Mouse (Mus musculus) heart, adult 2 months (tissue): ENCODE measurements around the gene BC034090. TPM values are rescaled to one million over a fixed set of nuclear protein-coding genes. Genes with fewer than 3 reads are reported as not detected.

Experiments used
- DNase-seq, 2 experiments: peaks; one replicate each; pipeline ENCODE4 v3.0.0; 2021
- H3K27ac ChIP-seq: fragments of 200-600 bp; 2 replicates; pipeline ENCODE4 v1.8.1; 2022
- H3K27me3 ChIP-seq: fragments of 200-500 bp; 2 replicates; pipeline ENCODE4 v1.6.1; 2012; ENCODE audit warnings: mild to moderate bottlenecking, low read length, inconsistent platforms, mixed read lengths; ENCODE audit not compliant: control insufficient read depth, insufficient read depth
- H3K36me3 ChIP-seq: fragments of 200-500 bp; 2 replicates; pipeline ENCODE4 v1.6.1; 2012; ENCODE audit warnings: low read length, inconsistent platforms; ENCODE audit not compliant: control insufficient read depth, insufficient read depth
- H3K4me1 ChIP-seq: fragments of 200-500 bp; 2 replicates; pipeline ENCODE4 v1.6.1; 2011; ENCODE audit warnings: low read length; ENCODE audit not compliant: control insufficient read depth, insufficient read depth
- H3K4me3 ChIP-seq: fragments of 200-600 bp; 2 replicates; pipeline ENCODE4 v1.8.1; 2022
- H3K79me2 ChIP-seq: fragments of 200-500 bp; replicated peaks from 2 replicates; pipeline ENCODE4 v1.6.1; 2012; ENCODE audit warnings: mild to moderate bottlenecking, inconsistent platforms, low read length, moderate library complexity, mixed read lengths; ENCODE audit not compliant: control insufficient read depth, insufficient read depth
- H3K9ac ChIP-seq: fragments of 200-500 bp; 2 replicates; pipeline ENCODE4 v1.6.1; 2012; ENCODE audit warnings: low read depth, mild to moderate bottlenecking, control low read depth, inconsistent platforms, low read length, mixed read lengths
- CTCF ChIP-seq: fragments of 200-600 bp; IDR thresholded peaks from 2 replicates; pipeline ENCODE4 v1.8.1; 2022; ENCODE audit warnings: antibody characterized with exemption, mild to moderate bottlenecking, moderate library complexity
- EP300 ChIP-seq: fragments of 200-500 bp; IDR thresholded peaks from 2 replicates; pipeline ENCODE4 v1.6.1; 2011; ENCODE audit warnings: low read depth, low read length, control low read depth; ENCODE audit not compliant: insufficient read depth
- POLR2A ChIP-seq: fragments of 200-500 bp; IDR thresholded peaks from 2 replicates; pipeline ENCODE4 v1.6.1; 2011; ENCODE audit warnings: mild to moderate bottlenecking, low read depth, low read length, control low read depth; ENCODE audit not compliant: insufficient read depth
- whole genome bisulfite sequencing: fragments of 180-500 bp; shearing (Covaris S2); methylation state at CpG from one replicate; pipeline ENCODE4 v1.1.7; 2018; 5-methylcytosine and 5-hydroxymethylcytosine counted together
- intact Hi-C: fragments of 180-260 bp; cut with DNase I; formaldehyde crosslinking; loops from one replicate; pipeline ENCODE4 v1.15.1; 2025
- polyA plus RNA-seq: library from polyadenylated mRNA; depleted of rRNA; stranded (reverse); fragments of >200 nt; gene quantifications from 2 replicates; pipeline ENCODE4 v1.2.3, GENCODE M21; 2012
- total RNA-seq, 2 experiments: library from RNA; stranded (reverse); gene quantifications; 2 replicates each; pipeline ENCODE4 v1.2.3; 2021

The BC034090 gene
- total and polyA plus RNA-seq, 3 experiments: 31.8 to 37.5 (median 37.2) TPM

DNA sequence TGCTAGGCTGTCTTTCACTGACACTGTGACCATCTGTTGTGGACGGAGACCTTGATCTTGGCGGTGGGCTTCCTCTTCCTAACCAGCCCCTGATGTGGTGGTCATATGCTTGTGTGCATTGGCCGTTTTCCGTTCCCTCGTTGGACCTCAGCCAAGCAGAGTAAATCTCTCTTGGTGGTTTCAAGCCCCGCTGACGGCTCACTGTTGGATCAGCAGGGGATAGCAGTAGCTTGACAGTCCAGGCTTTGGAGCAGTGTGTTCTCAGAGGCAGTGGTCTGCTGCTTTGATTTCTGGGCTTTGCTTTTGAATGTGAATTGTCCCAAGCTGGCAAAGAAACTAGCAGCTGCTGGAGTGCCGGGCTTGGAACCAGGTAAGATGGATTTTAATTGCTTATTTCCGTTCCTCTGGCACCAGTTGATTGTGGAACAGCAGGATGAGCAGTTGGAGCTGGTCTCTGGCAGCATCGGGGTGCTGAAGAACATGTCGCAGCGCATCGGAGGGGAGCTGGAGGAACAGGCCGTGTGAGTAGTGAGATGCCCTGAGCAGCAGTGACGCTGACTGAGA lies 51.4 kb downstream of the BC034090 start:
- Histone ChIP-seq H3K79me2 (no peaks in the 10 kb centered on the region), H3K4me1 (no peaks in the 10 kb centered on the region), H3K4me3 (no peak overlapping the region), H3K27ac (no peak overlapping the region), H3K27me3 (no peaks in the 10 kb centered on the region), H3K9ac (no peak overlapping the region), H3K36me3 (no peaks in the 10 kb centered on the region)
- intact Hi-C loops: no loop called here
- WGBS: 70% methylated on average over 15 of the region's 15 CpGs
- DNase-seq: no peak
- TF ChIP-seq CTCF (no peak), EP300 (no peak), POLR2A (no peak)

DNA sequence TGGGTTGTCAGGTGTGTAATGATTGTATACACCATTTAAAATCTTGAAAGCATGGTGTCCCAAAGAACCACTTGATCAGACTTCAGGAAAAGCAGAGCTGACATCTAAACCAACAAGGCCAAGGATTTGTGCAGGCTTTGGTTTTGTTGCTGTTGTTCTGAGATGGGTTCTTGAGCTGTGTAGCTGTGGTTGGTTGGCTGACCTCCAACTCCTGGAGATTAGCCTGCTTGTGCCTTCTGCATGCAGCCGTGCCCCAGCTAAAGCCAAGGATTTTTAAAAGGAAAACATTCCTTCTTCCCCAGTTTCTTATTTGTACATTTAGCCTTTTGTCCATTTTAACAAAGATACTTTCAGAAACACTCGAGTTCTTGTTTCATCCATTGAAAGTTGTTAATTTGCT lies 52.6 kb downstream of the BC034090 start:
- Histone ChIP-seq H3K36me3 (no peaks in the 10 kb centered on the region; the same call in 1 of the 2 replicates), H3K27ac (no peak overlapping the region), H3K4me3 (no peak overlapping the region), H3K9ac (no peak overlapping the region), H3K27me3 (no peaks in the 10 kb centered on the region), H3K4me1 (no peaks in the 10 kb centered on the region), H3K79me2 (no peaks in the 10 kb centered on the region)
- TF ChIP-seq POLR2A (no peak), EP300 (no peak), CTCF (no peak)
- DNase-seq: no peak
- intact Hi-C loops: no loop called here
- 55% methylated on average over 2 of the region's 2 CpGs for WGBS

DNA sequence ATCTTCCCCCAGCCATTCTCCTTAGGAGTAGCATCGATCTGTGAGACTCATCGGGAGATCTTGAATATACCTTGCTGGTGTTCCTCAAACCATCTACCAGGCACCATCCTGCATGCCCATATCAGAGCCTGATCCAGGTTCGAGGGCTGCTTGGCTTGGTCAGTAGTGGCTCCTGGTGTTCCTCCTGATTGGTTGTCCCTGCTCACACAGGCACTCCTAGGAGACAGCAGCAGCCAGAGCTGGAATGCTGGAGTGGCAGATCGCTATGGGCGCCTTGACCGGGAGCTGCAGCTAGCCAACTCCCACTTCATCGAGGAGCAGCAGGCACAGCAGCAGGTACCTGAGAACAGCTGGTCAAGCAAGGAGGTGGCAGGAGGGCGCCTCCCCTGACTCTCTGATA lies 53.0 kb downstream of the BC034090 start:
- Histone ChIP-seq H3K36me3 (no peaks in the 10 kb centered on the region; the same call in 1 of the 2 replicates), H3K4me1 (no peaks in the 10 kb centered on the region)

DNA sequence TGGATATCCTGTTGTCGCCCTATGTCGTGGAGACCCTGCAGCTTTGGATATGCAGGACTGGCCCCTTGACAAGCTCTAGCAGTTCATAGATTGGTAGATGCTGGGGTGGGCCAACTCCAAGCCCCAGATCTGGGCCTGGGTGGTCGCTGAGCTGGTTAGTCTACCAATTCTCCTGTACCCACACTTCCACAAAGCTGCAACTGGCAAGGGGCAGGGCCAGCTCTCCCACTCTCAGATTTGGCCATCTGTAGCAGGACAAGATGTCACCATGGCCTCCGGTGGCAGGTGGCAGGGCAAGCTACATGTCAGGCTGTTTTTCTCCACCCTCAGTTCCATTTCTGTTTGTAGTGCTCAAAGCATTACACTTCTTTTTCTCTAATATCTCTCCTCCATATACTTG lies 55.6 kb downstream of the BC034090 start:
- TF ChIP-seq EP300 (no peak), POLR2A (no peak), CTCF (no peak)
- Histone ChIP-seq H3K27me3 (no peaks in the 10 kb centered on the region), H3K36me3 (no peaks in the 10 kb centered on the region; the same call in 1 of the 2 replicates), H3K79me2 (no peaks in the 10 kb centered on the region), H3K27ac (no peak overlapping the region), H3K4me1 (no peaks in the 10 kb centered on the region), H3K9ac (no peak overlapping the region), H3K4me3 (no peak overlapping the region)
- DNase-seq: no peak
- intact Hi-C loops: no loop called here
- 84% methylated on average over 4 of the region's 4 CpGs for WGBS

More for the DNA sequence above, 53.0 kb downstream of the BC034090 start:
- Histone ChIP-seq H3K9ac (no peak overlapping the region), H3K27ac (no peak overlapping the region), H3K27me3 (no peaks in the 10 kb centered on the region), H3K79me2 (no peaks in the 10 kb centered on the region), H3K4me3 (no peak overlapping the region)
- WGBS: 82% methylated on average over 8 of the region's 8 CpGs
- TF ChIP-seq POLR2A (no peak), CTCF (no peak), EP300 (no peak)
- no peak for DNase-seq
- intact Hi-C loops: no loop called here

DNA sequence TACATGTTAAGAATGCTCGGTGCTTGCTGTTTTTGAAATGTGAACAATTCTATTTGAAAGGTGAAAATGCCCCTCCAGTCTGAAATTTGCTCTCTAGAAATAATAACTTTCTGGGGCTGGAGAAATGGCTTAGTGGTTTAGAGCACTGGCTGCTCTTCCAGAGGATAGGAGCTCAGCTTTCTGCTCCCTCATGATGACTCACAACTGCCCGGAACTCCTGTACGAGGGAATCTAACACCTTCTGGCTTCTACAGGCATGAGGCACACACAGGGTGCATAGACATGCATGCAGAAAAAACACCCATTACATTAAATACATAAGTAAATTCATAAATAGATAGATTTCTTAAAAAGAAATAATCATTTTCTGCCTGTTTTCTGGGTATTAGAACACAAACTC lies 60.1 kb downstream of the BC034090 start:
- Histone ChIP-seq H3K36me3 (no peaks in the 10 kb centered on the region; the same call in 1 of the 2 replicates), H3K27me3 (no peaks in the 10 kb centered on the region), H3K79me2 (no peaks in the 10 kb centered on the region), H3K9ac (no peak overlapping the region), H3K27ac (no peak overlapping the region), H3K4me1 (no peaks in the 10 kb centered on the region), H3K4me3 (no peak overlapping the region)
- WGBS: 75% methylated on average over 3 of the region's 3 CpGs
- no peak for DNase-seq
- intact Hi-C loops: no loop called here
- TF ChIP-seq EP300: no peak
- TF ChIP-seq POLR2A: no peak
- TF ChIP-seq CTCF: no peak

DNA sequence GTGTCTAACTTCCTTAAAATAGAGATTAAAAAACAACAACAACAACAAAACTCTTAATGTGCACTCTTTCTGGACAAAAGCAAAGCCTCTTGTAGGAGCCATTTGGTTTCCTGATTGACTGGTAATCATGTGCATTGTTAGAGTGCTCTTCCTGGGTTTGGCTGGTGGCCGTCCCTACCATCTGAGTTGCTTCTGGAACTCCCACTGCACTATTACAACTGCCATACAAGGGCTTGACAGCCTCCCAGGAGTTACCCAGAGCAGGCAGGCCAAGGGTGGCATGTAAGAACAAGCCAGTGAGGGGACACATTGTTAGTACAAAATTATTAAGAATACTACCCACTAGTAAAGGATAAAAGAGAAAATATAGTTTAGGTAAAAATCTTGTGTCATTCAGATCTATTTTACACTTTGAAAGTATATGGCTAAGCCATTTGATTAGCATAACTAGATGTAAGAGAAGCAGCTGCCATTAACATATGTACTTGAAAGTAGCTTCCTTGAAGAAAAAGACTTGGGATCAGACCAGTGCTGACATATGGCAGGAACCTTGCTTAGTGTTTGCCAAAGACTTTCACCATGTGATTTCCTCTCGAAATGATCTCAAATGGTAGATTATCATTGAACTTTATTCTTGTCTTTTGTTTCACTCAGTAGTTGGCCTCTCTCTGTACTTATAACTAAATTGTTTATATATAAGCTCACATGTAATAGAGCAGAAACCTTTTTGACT lies 65.9 kb downstream of the BC034090 start:
- Histone ChIP-seq H3K27ac (no peak overlapping the region), H3K9ac (no peak overlapping the region), H3K4me1 (no peaks in the 10 kb centered on the region), H3K4me3 (no peak overlapping the region), H3K36me3 (no peaks in the 10 kb centered on the region), H3K27me3 (no peaks in the 10 kb centered on the region), H3K79me2 (no peaks in the 10 kb centered on the region)
- intact Hi-C loops: no loop called here
- TF ChIP-seq EP300 (no peak), CTCF (no peak), POLR2A (no peak)
- 69% methylated on average over 2 of the region's 2 CpGs for WGBS
- no peak for DNase-seq
